Mouse (Mus musculus) thymus, postnatal 10 days (tissue): ENCODE data around the gene Irx2.

Source experiments
- DNase-seq, 2 experiments: peaks; one replicate each; pipeline ENCODE4 v3.0.0; 2021; ENCODE audit warnings: low spot score in 2 of 2

Gene Irx2

GRCm38 (mm10) chr13:72628462-72628916, at the start of gene Irx2:
Irx2 (plus strand) TSS chr13:72628820.
- no peak for DNase-seq

- DNase-seq, result no peak
These were observed 47.3 kb upstream of the Irx2 start for GRCm38 (mm10) chr13:72581276-72581675.

GRCm38 (mm10) chr13:72592526-72592925, 36.1 kb upstream of the Irx2 start:
- no peak for DNase-seq

- no peak for DNase-seq
These were observed 35.3 kb upstream of the Irx2 start for GRCm38 (mm10) chr13:72593310-72593709.

DNA sequence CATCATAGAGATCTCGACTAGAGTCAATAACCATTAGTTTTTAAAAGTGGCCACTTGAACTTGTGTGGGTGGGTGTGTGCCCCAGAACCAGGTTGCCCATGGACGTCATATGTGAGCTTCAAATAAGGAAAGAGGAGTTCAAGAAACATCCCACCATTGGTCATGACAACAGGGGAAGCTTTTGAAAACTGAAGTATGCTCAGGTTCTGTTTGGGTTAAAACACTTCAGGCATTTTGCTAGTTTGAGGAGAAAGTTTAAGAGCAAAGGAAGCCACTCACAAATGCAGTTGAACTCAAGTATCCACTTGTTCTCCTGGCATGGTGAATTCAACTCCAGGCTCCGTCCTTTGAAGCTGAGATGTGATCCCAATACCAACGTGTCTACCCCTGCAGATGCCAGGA, 34.9 kb upstream of the Irx2 start:
- DNase-seq, result no peak

DNA sequence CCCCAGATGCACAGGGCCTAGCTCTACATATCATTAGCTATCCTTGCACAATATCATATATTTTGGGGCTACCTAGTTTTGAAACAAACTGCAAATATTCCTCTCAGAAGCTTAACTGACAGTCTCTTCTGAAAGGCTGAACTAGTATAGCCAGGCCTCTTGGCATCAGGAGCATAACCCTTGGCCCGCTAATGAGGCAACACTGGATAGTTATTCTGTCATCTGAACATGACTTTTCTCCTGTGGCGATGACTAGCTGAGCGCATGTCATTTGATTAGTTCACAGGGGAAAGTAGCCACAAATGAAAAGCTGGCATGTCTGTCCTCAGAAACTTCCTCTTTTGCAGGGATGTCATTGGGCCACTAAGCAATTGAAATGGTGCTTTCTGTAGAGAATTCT, 29.4 kb upstream of the Irx2 start:
- no peak for DNase-seq

- DNase-seq, result no peak
These were observed 19.9 kb upstream of the Irx2 start for GRCm38 (mm10) chr13:72608706-72609105.

GRCm38 (mm10) chr13:72610277-72610676, 18.3 kb upstream of the Irx2 start:
- DNase-seq, result no peak

- no peak for DNase-seq
These were observed 4.4 kb upstream of the Irx2 start for GRCm38 (mm10) chr13:72623926-72624846.

- DNase-seq, result no peak
These were observed 3.8 kb upstream of the Irx2 start for GRCm38 (mm10) chr13:72624847-72625170.

GRCm38 (mm10) chr13:72625236-72625950, 3.2 kb upstream of the Irx2 start:
- no peak for DNase-seq

DNA sequence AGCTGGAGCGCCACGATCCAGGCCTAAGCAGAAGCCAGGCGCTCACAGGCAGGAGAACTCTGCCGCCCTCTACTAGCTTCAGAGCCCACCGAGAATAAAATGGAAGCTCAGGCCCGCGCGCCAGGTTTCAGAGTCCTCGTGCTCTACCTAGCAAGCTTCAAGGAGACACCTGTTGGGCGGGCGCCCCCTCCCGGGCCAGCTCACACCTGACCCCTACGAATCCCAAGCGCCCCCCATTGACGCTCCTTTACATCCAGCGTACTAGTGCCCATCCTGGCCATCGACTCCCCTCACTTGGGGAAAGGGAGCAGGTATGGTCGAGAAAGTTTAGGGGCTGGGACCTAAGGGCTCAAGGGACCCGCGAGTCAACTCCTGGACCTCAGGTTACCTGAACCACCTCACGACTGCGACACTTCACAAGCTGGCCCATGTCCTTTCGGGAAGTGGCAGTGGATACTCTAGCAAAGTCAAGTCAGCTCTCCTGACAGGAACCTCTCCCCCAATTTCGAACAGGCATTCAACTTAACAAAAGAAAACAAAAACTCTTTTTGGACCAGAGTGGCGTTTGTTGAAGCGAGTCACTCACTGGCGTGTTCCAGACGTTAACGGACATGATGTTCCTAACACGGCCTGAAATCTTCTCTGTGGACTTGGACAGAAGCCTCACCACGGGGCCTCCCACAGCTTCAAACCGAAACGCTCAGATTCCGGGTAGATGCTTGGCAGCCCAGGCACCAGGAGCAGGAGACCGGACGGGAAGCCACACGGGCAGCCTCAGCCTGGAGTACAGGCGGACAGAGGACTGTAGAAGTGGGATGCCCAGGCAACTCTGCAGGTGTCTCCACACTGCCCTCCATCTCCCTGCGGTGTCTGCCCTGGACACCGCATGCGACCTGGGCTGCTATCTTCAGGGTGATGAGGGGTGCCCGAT, 964 bp upstream of the Irx2 start:
- DNase-seq, result no peak

DNA sequence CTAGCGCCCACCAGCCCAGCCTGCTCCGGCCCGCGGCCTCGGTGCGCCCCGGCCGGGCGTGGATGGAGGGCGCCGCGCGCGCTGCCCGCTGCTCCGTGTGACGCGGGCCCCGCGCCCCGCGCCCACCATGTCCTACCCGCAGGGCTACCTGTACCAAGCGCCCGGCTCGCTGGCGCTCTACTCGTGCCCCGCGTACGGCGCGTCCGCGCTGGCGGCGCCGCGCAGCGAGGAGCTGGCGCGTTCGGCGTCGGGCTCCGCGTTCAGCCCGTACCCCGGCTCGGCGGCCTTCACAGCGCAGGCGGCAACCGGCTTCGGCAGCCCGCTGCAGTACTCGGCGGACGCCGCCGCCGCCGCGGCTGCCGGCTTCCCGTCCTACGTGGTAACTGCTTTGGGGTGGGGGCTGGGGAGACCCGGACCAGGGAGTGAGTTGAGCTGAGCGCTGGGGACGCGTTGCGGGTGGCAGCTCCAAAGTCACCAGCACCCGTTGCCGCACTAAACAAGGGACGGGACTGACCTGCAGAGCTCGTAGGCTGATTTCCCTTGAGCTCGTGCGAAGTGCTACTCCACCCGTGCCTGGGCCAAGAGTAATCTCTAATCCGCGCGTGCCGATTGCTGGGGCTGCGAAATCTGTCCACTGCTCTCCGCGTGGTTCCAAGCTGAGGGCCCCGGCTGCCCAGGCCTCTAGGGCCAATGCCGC, 463 bp downstream of the Irx2 start:
- no peak for DNase-seq

DNA sequence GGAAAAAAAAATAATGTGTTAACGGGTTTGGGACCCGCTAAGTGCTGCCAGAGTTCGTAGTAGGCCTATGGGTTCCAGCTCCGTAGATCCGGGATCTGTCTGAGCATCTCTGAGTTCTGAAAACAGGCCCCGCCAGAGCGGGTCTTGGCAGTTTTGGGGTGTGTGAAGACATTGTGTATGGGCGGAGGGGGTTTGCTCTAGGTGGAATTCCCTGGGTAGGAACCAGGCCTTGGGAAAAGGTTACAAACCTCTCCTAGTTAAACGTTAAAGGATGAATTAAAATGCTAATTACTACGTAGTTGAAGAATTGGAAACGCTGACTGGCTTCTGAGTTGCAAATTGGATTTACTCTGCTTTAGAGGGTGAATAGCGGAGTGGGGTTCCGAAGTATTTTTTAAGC, 1.2 kb downstream of the Irx2 start:
- DNase-seq, result no peak

DNA sequence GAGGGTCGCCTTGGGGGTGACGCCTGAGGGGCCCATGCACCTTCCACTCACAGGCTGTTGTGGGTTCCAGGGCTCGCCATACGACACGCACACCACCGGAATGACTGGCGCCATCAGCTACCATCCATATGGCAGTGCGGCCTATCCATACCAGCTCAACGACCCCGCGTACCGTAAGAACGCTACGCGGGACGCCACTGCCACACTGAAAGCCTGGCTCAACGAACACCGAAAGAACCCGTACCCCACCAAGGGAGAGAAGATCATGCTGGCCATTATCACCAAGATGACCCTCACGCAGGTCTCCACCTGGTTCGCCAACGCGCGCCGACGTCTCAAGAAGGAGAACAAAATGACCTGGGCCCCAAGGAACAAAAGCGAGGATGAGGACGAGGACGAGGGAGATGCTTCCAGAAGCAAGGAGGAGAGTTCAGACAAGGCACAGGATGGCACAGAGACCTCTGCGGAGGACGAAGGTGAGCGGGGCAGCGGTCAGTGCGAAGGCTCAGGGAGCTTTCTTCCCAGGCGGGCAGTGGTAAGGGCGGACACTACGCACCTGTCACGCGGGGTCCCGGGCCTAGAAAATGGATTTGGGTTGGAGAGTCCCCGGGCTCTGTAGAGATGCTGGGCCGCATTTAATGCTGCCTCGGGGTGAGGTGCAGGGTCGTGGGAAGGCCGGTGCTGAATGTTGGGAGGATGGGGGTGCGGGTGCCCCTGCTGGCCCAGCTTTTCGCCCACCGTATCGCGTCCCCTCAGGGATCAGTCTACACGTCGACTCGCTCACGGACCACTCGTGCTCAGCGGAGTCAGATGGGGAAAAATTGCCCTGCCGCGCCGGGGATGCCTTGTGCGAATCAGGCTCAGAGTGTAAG, 2.1 kb downstream of the Irx2 start:
- DNase-seq, result no peak

DNA sequence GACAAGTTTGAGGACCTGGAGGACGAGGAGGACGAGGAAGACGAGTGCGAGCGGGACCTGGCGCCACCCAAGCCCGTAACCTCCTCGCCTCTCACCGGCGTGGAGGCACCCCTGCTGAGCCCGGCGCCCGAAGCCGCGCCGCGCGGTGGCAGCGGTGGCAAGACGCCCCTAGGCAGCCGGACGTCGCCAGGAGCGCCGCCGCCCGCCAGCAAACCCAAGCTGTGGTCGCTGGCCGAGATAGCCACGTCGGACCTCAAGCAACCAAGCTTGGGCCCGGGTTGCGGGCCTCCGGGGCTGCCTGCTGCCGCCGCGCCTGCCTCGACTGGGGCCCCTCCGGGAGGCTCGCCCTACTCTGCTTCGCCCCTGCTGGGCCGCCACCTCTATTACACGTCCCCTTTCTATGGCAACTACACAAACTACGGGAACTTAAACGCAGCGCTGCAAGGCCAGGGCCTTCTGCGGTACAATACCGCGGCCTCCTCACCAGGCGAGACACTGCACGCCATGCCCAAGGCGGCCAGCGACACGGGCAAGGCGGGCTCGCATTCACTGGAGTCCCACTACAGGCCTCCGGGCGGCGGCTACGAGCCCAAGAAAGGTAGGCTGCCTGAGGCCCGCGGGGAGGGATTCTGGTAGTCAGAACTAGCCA, 2.9 kb downstream of the Irx2 start:
- DNase-seq, result no peak

DNA sequence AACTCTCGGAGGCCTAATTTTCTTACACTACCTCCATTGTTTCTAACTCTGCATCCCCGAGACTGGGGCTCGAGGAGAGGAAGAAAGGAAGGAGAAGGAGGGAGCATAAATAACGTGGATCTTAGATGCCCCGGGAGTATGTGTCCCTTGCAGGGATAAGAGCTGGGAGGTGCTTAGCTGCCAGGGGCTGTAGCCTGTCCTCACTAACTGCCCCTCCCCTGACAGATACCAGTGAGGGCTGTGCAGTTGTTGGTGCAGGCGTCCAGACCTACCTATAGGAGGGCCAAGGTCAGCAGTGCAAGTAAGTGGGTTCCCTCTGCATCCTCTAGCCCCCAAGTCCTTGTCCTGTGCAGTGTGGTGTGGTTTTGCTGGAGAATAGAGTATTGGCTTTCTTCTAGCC, 3.7 kb downstream of the Irx2 start:
- no peak for DNase-seq

GRCm38 (mm10) chr13:72633097-72633496, 4.5 kb downstream of the Irx2 start:
- no peak for DNase-seq

- DNase-seq, result no peak
These were observed 6.2 kb downstream of the Irx2 start for GRCm38 (mm10) chr13:72634752-72635315.
